Mouse (Mus musculus): ENCODE results near the gene Tmem140.

DNA sequence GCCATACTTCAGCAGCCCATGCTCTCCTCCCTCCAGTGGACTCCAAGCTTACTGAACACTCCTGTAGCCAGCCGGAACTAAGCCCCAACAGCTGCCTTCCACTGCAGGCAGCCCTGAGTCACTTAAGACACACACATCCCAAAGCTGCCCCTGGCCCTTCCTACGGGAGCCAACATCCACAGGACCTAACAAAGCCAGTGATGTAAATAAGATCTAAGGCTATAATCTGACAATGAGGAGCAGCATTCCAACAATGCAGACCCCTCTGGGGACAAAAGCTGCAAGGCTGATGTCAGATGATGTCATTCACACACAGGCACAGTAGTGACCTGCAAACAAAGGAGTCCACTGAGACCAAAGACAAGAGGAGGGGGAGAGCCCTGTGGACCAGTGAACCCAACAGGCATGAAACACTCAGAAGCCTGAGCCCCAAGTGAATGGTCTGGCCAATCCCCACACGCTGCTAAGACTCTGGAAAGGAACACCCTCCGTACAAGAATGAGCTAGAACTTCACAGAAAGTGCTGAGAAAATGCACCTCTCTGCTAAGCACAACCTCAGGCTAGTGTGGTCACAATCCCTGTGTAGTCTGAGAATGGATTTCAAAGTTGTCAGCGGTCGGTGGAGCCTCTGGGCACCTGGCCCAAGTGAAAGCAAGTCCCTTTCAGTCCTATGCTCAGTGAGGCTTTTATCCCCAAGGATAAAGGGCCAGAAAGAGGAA is 24.3 kb downstream of the Tmem140 start:
- TF ChIP-seq CTCF (IDR thresholded peaks at IDR 0.05; ENCODE audit: borderline replicate concordance, insufficient read depth, low read length) = no peak
- no peak for TF ChIP-seq POLR2A (IDR thresholded peaks at IDR 0.05; ENCODE audit: low read depth, low read length)
